Mouse (Mus musculus) small intestine, adult 2 months (tissue): Measurements from ENCODE around the gene Evi5.

Experiments
- CTCF ChIP-seq: fragments of 200-500 bp; IDR thresholded peaks from 2 replicates; pipeline ENCODE4 v1.5.1; 2012; ENCODE audit warnings: low read depth, mild to moderate bottlenecking, control low read depth, inconsistent platforms, low read length, moderate library complexity, mixed read lengths; ENCODE audit not compliant: insufficient replicate concordance, insufficient read length; ENCODE audit errors: extremely low read depth
- POLR2A ChIP-seq: fragments of 200-500 bp; IDR thresholded peaks from 2 replicates; pipeline ENCODE4 v1.6.1; 2012; ENCODE audit warnings: low read depth, mild to moderate bottlenecking, control low read depth, inconsistent platforms, low read length, moderate library complexity

GRCm38 (mm10) chr5:107863971-107864370 lies 10.9 kb downstream of the Evi5 start:
- TF ChIP-seq CTCF (no peak), POLR2A (no peak)
